9 mouse cellular contexts compared by ENCODE assay signal in genomic region chr8:64692651-64693201, GRCm38 (mm10). TPM values are rescaled to one million over a fixed set of nuclear protein-coding genes. Genes with fewer than 3 reads are reported as not detected.
DNase-seq lines count a peak whose midpoint lies in the region; ATAC-seq and TF ChIP-seq lines count a peak whose summit lies in the region.
"Had no signal": no experiment of that assay in that cellular context is flagged by ENCODE, and none has a peak within 500 bp of the region (broad histone marks: within the 10 kb centered on the region; RNA-seq: fewer than 3 reads in every experiment).

Gene Cpe, minus strand, starts transcription at chr8:64693054.

- H3K4me2 ChIP-seq in forebrain, embryonic 12.5 days = peak within 1 kb of the TSS; percentile 63
- peak within 1 kb of the TSS; percentile 74 for H3K4me2 ChIP-seq in heart, embryonic 14.5 days (ENCODE audit: low read length)
- peak within 1 kb of the TSS; percentile 70 for H3K4me2 ChIP-seq in kidney, postnatal 0 days (ENCODE audit: low read length)
- peak within 1 kb of the TSS; percentile 89 for H3K4me2 ChIP-seq in limb, embryonic 15.5 days
- H3K4me2 ChIP-seq in midbrain, embryonic 16.5 days (ENCODE audit: low read length) = peak within 1 kb of the TSS; percentile 71
- H3K4me2 ChIP-seq in stomach, embryonic 16.5 days (ENCODE audit: low read depth, low read length) = peak within 1 kb of the TSS; percentile 88

- peak within 1 kb of the TSS; percentile 99 for H3K27ac ChIP-seq in forebrain, embryonic 12.5 days
- peak within 1 kb of the TSS; percentile 63 to 92 for H3K27ac ChIP-seq in heart, embryonic 14.5 days (replicated peaks in 1 of 2; ENCODE audit: control insufficient read depth in 1 of 2, insufficient read depth in 1 of 2, low read depth in 2 of 2, low read length in 2 of 2)
- 0 out of 2 replicates have a peak within 1 kb of the TSS, but pooled peaks have one; percentile 19 for H3K27ac ChIP-seq in kidney, postnatal 0 days
- H3K27ac ChIP-seq in limb, embryonic 15.5 days = peak within 1 kb of the TSS; percentile 84
- peak within 1 kb of the TSS; percentile 100 for H3K27ac ChIP-seq in midbrain, embryonic 16.5 days (ENCODE audit: low read length)
- H3K27ac ChIP-seq in stomach, embryonic 16.5 days (ENCODE audit: low read length) = peak within 1 kb of the TSS; percentile 61; the same call in 1 of the 2 replicates

- H3K9me3 ChIP-seq in forebrain, embryonic 12.5 days = no peaks in the 10 kb centered on the region
- H3K9me3 ChIP-seq in heart, embryonic 14.5 days (ENCODE audit: control insufficient read depth, low read length) = no peaks in the 10 kb centered on the region
- no peaks in the 10 kb centered on the region for H3K9me3 ChIP-seq in kidney, postnatal 0 days (replicated peaks; ENCODE audit: low read length)
- H3K9me3 ChIP-seq in limb, embryonic 15.5 days = no peaks in the 10 kb centered on the region
- H3K9me3 ChIP-seq in midbrain, embryonic 16.5 days (replicated peaks; ENCODE audit: control insufficient read depth, low read length, poor library complexity, severe bottlenecking) = no peaks in the 10 kb centered on the region
- no peaks in the 10 kb centered on the region for H3K9me3 ChIP-seq in stomach, embryonic 16.5 days (replicated peaks; ENCODE audit: control insufficient read depth, low read length)
- H3K9me3 ChIP-seq: G1E had no signal

- peak; percentile 72 for TF ChIP-seq CTCF in kidney, postnatal 0 days (IDR thresholded peaks at IDR 0.05; ENCODE audit: low read depth)

- H3K9ac ChIP-seq in forebrain, embryonic 12.5 days = peak within 1 kb of the TSS; percentile 96
- H3K9ac ChIP-seq in heart, embryonic 14.5 days (ENCODE audit: low read length) = peak within 1 kb of the TSS; percentile 83
- peak within 1 kb of the TSS; percentile 57 for H3K9ac ChIP-seq in kidney, postnatal 0 days (ENCODE audit: low read depth, low read length)
- H3K9ac ChIP-seq in limb, embryonic 15.5 days = peak within 1 kb of the TSS; percentile 71
- peak within 1 kb of the TSS; percentile 99 for H3K9ac ChIP-seq in midbrain, embryonic 16.5 days (ENCODE audit: low read depth, low read length)
- H3K9ac ChIP-seq in stomach, embryonic 16.5 days (ENCODE audit: low read length) = peak within 1 kb of the TSS; percentile 76

- H3K27me3 ChIP-seq in forebrain, embryonic 12.5 days = no peaks in the 10 kb centered on the region
- H3K27me3 ChIP-seq in heart, embryonic 14.5 days (ENCODE audit: control insufficient read depth, insufficient read depth, low read length) = no peaks in the 10 kb centered on the region
- no peaks in the 10 kb centered on the region for H3K27me3 ChIP-seq in kidney, postnatal 0 days (ENCODE audit: insufficient read depth, low read length)
- H3K27me3 ChIP-seq in limb, embryonic 15.5 days = no peaks in the 10 kb centered on the region
- H3K27me3 ChIP-seq in midbrain, embryonic 16.5 days (ENCODE audit: control insufficient read depth, insufficient read depth, low read depth, low read length) = no peaks in the 10 kb centered on the region
- no peaks in the 10 kb centered on the region for H3K27me3 ChIP-seq in stomach, embryonic 16.5 days (ENCODE audit: control insufficient read depth, insufficient read depth, low read length)

- H3K36me3 ChIP-seq in forebrain, embryonic 12.5 days (replicated peaks) = no peaks in the 10 kb centered on the region
- H3K36me3 ChIP-seq in heart, embryonic 14.5 days (ENCODE audit: control insufficient read depth, insufficient read depth, low read length) = no peaks in the 10 kb centered on the region
- H3K36me3 ChIP-seq in kidney, postnatal 0 days (ENCODE audit: insufficient read depth, low read length) = no peaks in the 10 kb centered on the region
- no peaks in the 10 kb centered on the region for H3K36me3 ChIP-seq in limb, embryonic 15.5 days
- H3K36me3 ChIP-seq in midbrain, embryonic 16.5 days (ENCODE audit: control insufficient read depth, insufficient read depth, low read length) = no peaks in the 10 kb centered on the region
- H3K36me3 ChIP-seq in stomach, embryonic 16.5 days (ENCODE audit: control insufficient read depth, insufficient read depth, low read length) = no peaks in the 10 kb centered on the region
- H3K36me3 ChIP-seq: G1E had no signal

- peak within 1 kb of the TSS; percentile 81 for H3K4me3 ChIP-seq in forebrain, embryonic 12.5 days (replicated peaks)
- H3K4me3 ChIP-seq in heart, embryonic 14.5 days (ENCODE audit: control insufficient read depth in 1 of 2, insufficient read depth in 1 of 2, low read depth in 1 of 2, low read length in 2 of 2) = peak within 1 kb of the TSS; percentile 69 to 75
- peak within 1 kb of the TSS; percentile 48 for H3K4me3 ChIP-seq in kidney, postnatal 0 days (replicated peaks; ENCODE audit: low read depth, low read length)
- peak within 1 kb of the TSS; percentile 69 for H3K4me3 ChIP-seq in limb, embryonic 15.5 days
- H3K4me3 ChIP-seq in midbrain, embryonic 16.5 days (ENCODE audit: low read depth, low read length) = peak within 1 kb of the TSS; percentile 72
- peak within 1 kb of the TSS; percentile 61 for H3K4me3 ChIP-seq in stomach, embryonic 16.5 days (replicated peaks; ENCODE audit: low read length)

- H3K4me1 ChIP-seq in forebrain, embryonic 12.5 days = peaks cover 31% of the 10 kb centered on the region
- peaks cover 7 to 24% of the 10 kb centered on the region in 2 experiments for H3K4me1 ChIP-seq in heart, embryonic 14.5 days (ENCODE audit: control insufficient read depth in 2 of 2, insufficient read depth in 2 of 2, low read length in 2 of 2)
- no peaks in the 10 kb centered on the region for H3K4me1 ChIP-seq in kidney, postnatal 0 days (replicated peaks; ENCODE audit: insufficient read depth, low read length)
- peaks cover 8% of the 10 kb centered on the region for H3K4me1 ChIP-seq in limb, embryonic 15.5 days
- peaks cover 25% of the 10 kb centered on the region for H3K4me1 ChIP-seq in midbrain, embryonic 16.5 days (ENCODE audit: control insufficient read depth, insufficient read depth, low read length)
- H3K4me1 ChIP-seq in stomach, embryonic 16.5 days (ENCODE audit: control insufficient read depth, insufficient read depth, low read length) = 0 out of 2 replicates have a peak, but pooled peaks cover 3% of the 10 kb centered on the region

- ATAC-seq in forebrain, embryonic 12.5 days (ENCODE audit: low FRiP score) = peak; percentile 98
- ATAC-seq in heart, embryonic 14.5 days (ENCODE audit: insufficient number of reproducible peaks, insufficient read depth, low FRiP score, low read depth) = peak; percentile 98
- ATAC-seq in kidney, postnatal 0 days (replicated peaks; ENCODE audit: low FRiP score, low read depth) = peak; percentile 98
- peak; percentile 92 for ATAC-seq in limb, embryonic 15.5 days (ENCODE audit: insufficient number of reproducible peaks, low FRiP score, low TSS enrichment, low read depth)
- ATAC-seq in midbrain, embryonic 16.5 days = peak; percentile 98
- ATAC-seq in stomach, embryonic 16.5 days (ENCODE audit: insufficient read depth, low FRiP score) = peak; percentile 96

- DNase-seq in CD4-positive helper T cell, adult 2 months (ENCODE audit: low read depth, low spot score) = peak; percentile 49
- peak; percentile 5 for DNase-seq in c-Kit-positive CD71-positive TER-119-negative erythroid progenitor cells, embryonic 14.5 days (ENCODE audit: low read depth)
- peak; percentile 85 for DNase-seq in kidney, postnatal 0 days (ENCODE audit: low spot score)

- WGBS in forebrain, embryonic 12.5 days = under 1% methylated on average over 51 of the region's 54 CpGs
- WGBS in heart, embryonic 14.5 days = under 1% methylated on average over 54 of the region's 54 CpGs
- under 1% methylated on average over 54 of the region's 54 CpGs for WGBS in kidney, postnatal 0 days
- under 1% methylated on average over 54 of the region's 54 CpGs for WGBS in limb, embryonic 15.5 days
- under 1% methylated on average over 54 of the region's 54 CpGs for WGBS in midbrain, embryonic 16.5 days
- under 1% methylated on average over 54 of the region's 54 CpGs for WGBS in stomach, embryonic 16.5 days

RNA-seq across cellular contexts. Expression of gene Cpe, which starts in this region (rescaled TPM):
- 367 and 417 TPM in 2 replicates for polyA plus RNA-seq in forebrain, embryonic 12.5 days (2016; fragmentation: Nextera tagmentation; extraction: Ambion mirVana)
- 287 and 295 TPM in 2 replicates for polyA plus RNA-seq in heart, embryonic 14.5 days (2014; fragmentation: Nextera tagmentation; extraction: Ambion mirVana)
- 100 and 115 TPM in 2 replicates for polyA plus RNA-seq in kidney, postnatal 0 days (2015; fragmentation: Nextera tagmentation; extraction: Ambion mirVana)
- polyA plus RNA-seq in limb, embryonic 15.5 days (2015; fragmentation: Nextera tagmentation; extraction: Ambion mirVana) = 169 and 170 TPM in 2 replicates
- polyA plus RNA-seq in midbrain, embryonic 16.5 days (2015; fragmentation: Nextera tagmentation; extraction: Ambion mirVana) = 930 and 1,054 TPM in 2 replicates
- 122 and 151 TPM in 2 replicates for polyA plus RNA-seq in stomach, embryonic 16.5 days (2015; fragmentation: Nextera tagmentation; extraction: Ambion mirVana)
- polyA plus RNA-seq: G1E had no signal

Comparison
In these comparisons a context has a peak if more than half of its experiments do, and no peak if none do; other contexts are left out.
1. Peak in every context shown above with its lines: DNase-seq, ATAC-seq, H3K4me3 ChIP-seq and H3K27ac ChIP-seq.
2. DNase-seq: peak in every context shown above with its lines; median percentile 85 in kidney, postnatal 0 days; 49 in CD4-positive helper T cell, adult 2 months; 5 in c-Kit-positive CD71-positive TER-119-negative erythroid progenitor cells, embryonic 14.5 days.
3. H3K27ac ChIP-seq: peak in every context shown above with its lines; median percentile 100 in midbrain, embryonic 16.5 days; 99 in forebrain, embryonic 12.5 days; 84 in limb, embryonic 15.5 days; 78 in heart, embryonic 14.5 days; 61 in stomach, embryonic 16.5 days; 19 in kidney, postnatal 0 days.